Mouse (Mus musculus): ENCODE data around the gene Ddx39b.

- TF ChIP-seq POLR2A (IDR thresholded peaks at IDR 0.05; ENCODE audit: low read depth, low read length) (no peak), CTCF (IDR thresholded peaks at IDR 0.05; ENCODE audit: extremely low read depth, insufficient read depth, insufficient read length, insufficient replicate concordance) (no peak)
These were observed 40.4 kb upstream of the Ddx39b start for GRCm38 (mm10) chr17:35201128-35201527.

Measured in spleen, adult 2 months (tissue).